Comparison of ENCODE assay signal across 17 mouse cellular contexts in the genomic region with DNA sequence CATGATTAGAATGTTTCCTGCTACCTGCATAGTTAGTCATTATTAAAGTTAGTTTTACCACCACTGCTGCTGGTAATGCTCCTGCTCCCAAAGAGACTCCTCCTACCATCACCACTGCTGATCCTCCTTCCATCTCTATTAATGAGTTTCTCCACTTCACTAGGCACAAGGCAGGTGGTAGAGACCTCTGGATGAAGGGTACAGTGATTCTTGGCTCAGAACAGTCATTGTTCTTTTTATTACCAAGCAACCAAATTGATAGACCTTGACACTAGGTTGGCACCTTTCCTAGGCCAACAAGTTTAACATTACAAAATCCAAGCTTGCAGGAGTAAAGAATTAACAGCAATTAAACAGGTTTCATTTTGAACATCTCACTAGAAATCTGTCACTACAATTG.
DNase-seq lines count a peak whose midpoint lies in the region; ATAC-seq and TF ChIP-seq lines count a peak whose summit lies in the region.
"Had no signal": no experiment of that assay in that cellular context is flagged by ENCODE, and none has a peak within 500 bp of the region (broad histone marks: within the 10 kb centered on the region; RNA-seq: fewer than 3 reads in every experiment).

No protein-coding gene starts in this region.

- H3K4me3 ChIP-seq in hindbrain, embryonic 14.5 days (replicated peaks; ENCODE audit: low read length) = no peak overlapping the region
- no peak overlapping the region for H3K4me3 ChIP-seq in hindbrain, embryonic 13.5 days
- no peak overlapping the region for H3K4me3 ChIP-seq in midbrain, postnatal 0 days (ENCODE audit: low read depth, low read length)
- H3K4me3 ChIP-seq in midbrain, embryonic 16.5 days (ENCODE audit: low read depth, low read length) = no peak overlapping the region
- H3K4me3 ChIP-seq in kidney, embryonic 15.5 days (replicated peaks) = no peak overlapping the region
- H3K4me3 ChIP-seq: forebrain, embryonic 15.5 days; intestine, embryonic 15.5 days; midbrain, embryonic 10.5 days had no signal

- TF ChIP-seq CTCF in midbrain, postnatal 0 days (IDR thresholded peaks at IDR 0.05) = no peak

- H3K27me3 ChIP-seq in hindbrain, embryonic 14.5 days (ENCODE audit: control insufficient read depth, insufficient read depth, low read length) = no peaks in the 10 kb centered on the region
- H3K27me3 ChIP-seq in hindbrain, embryonic 13.5 days = no peaks in the 10 kb centered on the region
- no peaks in the 10 kb centered on the region for H3K27me3 ChIP-seq in midbrain, postnatal 0 days (ENCODE audit: insufficient read depth, low read length)
- H3K27me3 ChIP-seq in midbrain, embryonic 16.5 days (ENCODE audit: control insufficient read depth, insufficient read depth, low read depth, low read length) = no peaks in the 10 kb centered on the region
- no peaks in the 10 kb centered on the region for H3K27me3 ChIP-seq in kidney, embryonic 15.5 days
- H3K27me3 ChIP-seq: forebrain, embryonic 15.5 days; intestine, embryonic 15.5 days had no signal

- ATAC-seq in hindbrain, embryonic 14.5 days (ENCODE audit: low FRiP score) = peak; percentile 48; the same call in 1 of the 2 replicates
- no peak for ATAC-seq in hindbrain, embryonic 13.5 days (ENCODE audit: low FRiP score)
- ATAC-seq in midbrain, postnatal 0 days (ENCODE audit: low FRiP score) = no peak; the same call in 1 of the 2 replicates
- ATAC-seq in midbrain, embryonic 16.5 days = no peak
- ATAC-seq in kidney, embryonic 15.5 days (replicated peaks; ENCODE audit: low FRiP score) = peak; percentile 97
- ATAC-seq: forebrain, embryonic 15.5 days; intestine, embryonic 15.5 days had no signal

- H3K9ac ChIP-seq in hindbrain, embryonic 14.5 days = no peak overlapping the region
- H3K9ac ChIP-seq in hindbrain, embryonic 13.5 days = no peak overlapping the region
- H3K9ac ChIP-seq in midbrain, postnatal 0 days (replicated peaks; ENCODE audit: low read length, poor library complexity, severe bottlenecking) = no peak overlapping the region
- no peak overlapping the region for H3K9ac ChIP-seq in midbrain, embryonic 16.5 days (ENCODE audit: low read depth, low read length)
- no peak overlapping the region for H3K9ac ChIP-seq in kidney, embryonic 15.5 days
- H3K9ac ChIP-seq: forebrain, embryonic 15.5 days; intestine, embryonic 15.5 days; liver, embryonic 14.5 days had no signal

- H3K4me2 ChIP-seq in hindbrain, embryonic 14.5 days (replicated peaks) = no peak overlapping the region
- no peak overlapping the region for H3K4me2 ChIP-seq in hindbrain, embryonic 13.5 days
- no peak overlapping the region for H3K4me2 ChIP-seq in midbrain, postnatal 0 days (ENCODE audit: low read depth, low read length, poor library complexity, severe bottlenecking)
- H3K4me2 ChIP-seq in midbrain, embryonic 16.5 days (ENCODE audit: low read length) = no peak overlapping the region
- no peak overlapping the region for H3K4me2 ChIP-seq in kidney, embryonic 15.5 days
- H3K4me2 ChIP-seq: forebrain, embryonic 15.5 days; heart, embryonic 11.5 days; intestine, embryonic 15.5 days had no signal

- H3K9me3 ChIP-seq in hindbrain, embryonic 14.5 days (ENCODE audit: control insufficient read depth, low read length) = no peaks in the 10 kb centered on the region
- no peaks in the 10 kb centered on the region for H3K9me3 ChIP-seq in hindbrain, embryonic 13.5 days
- no peaks in the 10 kb centered on the region for H3K9me3 ChIP-seq in midbrain, postnatal 0 days (ENCODE audit: low read length)
- no peaks in the 10 kb centered on the region for H3K9me3 ChIP-seq in midbrain, embryonic 16.5 days (replicated peaks; ENCODE audit: control insufficient read depth, low read length, poor library complexity, severe bottlenecking)
- no peaks in the 10 kb centered on the region for H3K9me3 ChIP-seq in kidney, embryonic 15.5 days (replicated peaks)
- H3K9me3 ChIP-seq: forebrain, embryonic 15.5 days; intestine, embryonic 15.5 days; midbrain, embryonic 10.5 days had no signal

- DNase-seq in hindbrain, embryonic 14.5 days (ENCODE audit: low spot score) = no peak
- peak; percentile 61 for DNase-seq in midbrain, postnatal 0 days (ENCODE audit: low spot score)
- DNase-seq in kidney, postnatal 36 days = peak; percentile 38 to 53
- DNase-seq in testis, postnatal 10 days (ENCODE audit: low spot score) = no peak
- no peak for DNase-seq in layer of hippocampus, adult 11-12 months (ENCODE audit: low spot score)
- DNase-seq: adrenal gland, adult 2 months; cerebellum, adult 18-20 months; gastrocnemius, postnatal 10 days; heart, adult 11 months had no signal

- H3K36me3 ChIP-seq in hindbrain, embryonic 14.5 days (replicated peaks; ENCODE audit: control insufficient read depth, insufficient read depth) = no peaks in the 10 kb centered on the region
- H3K36me3 ChIP-seq in hindbrain, embryonic 13.5 days = no peaks in the 10 kb centered on the region
- H3K36me3 ChIP-seq in midbrain, postnatal 0 days (ENCODE audit: insufficient read depth, low read length) = no peaks in the 10 kb centered on the region
- H3K36me3 ChIP-seq in midbrain, embryonic 16.5 days (ENCODE audit: control insufficient read depth, insufficient read depth, low read length) = no peaks in the 10 kb centered on the region
- no peaks in the 10 kb centered on the region for H3K36me3 ChIP-seq in kidney, embryonic 15.5 days
- H3K36me3 ChIP-seq: forebrain, embryonic 15.5 days; intestine, embryonic 15.5 days; midbrain, embryonic 10.5 days had no signal

- no peak overlapping the region for H3K27ac ChIP-seq in hindbrain, embryonic 14.5 days
- no peak overlapping the region for H3K27ac ChIP-seq in hindbrain, embryonic 13.5 days
- H3K27ac ChIP-seq in midbrain, postnatal 0 days (ENCODE audit: low read depth, low read length) = no peak overlapping the region
- no peak overlapping the region for H3K27ac ChIP-seq in midbrain, embryonic 16.5 days (ENCODE audit: low read length)
- no peak overlapping the region for H3K27ac ChIP-seq in kidney, embryonic 15.5 days
- H3K27ac ChIP-seq: forebrain, embryonic 15.5 days; intestine, embryonic 15.5 days; liver, embryonic 14.5 days; midbrain, embryonic 10.5 days had no signal

- no peaks in the 10 kb centered on the region for H3K4me1 ChIP-seq in hindbrain, embryonic 14.5 days (replicated peaks; ENCODE audit: control insufficient read depth, insufficient read depth, low read length)
- H3K4me1 ChIP-seq in hindbrain, embryonic 13.5 days (replicated peaks) = no peaks in the 10 kb centered on the region
- H3K4me1 ChIP-seq in midbrain, postnatal 0 days (ENCODE audit: insufficient read depth, low read length) = no peaks in the 10 kb centered on the region
- H3K4me1 ChIP-seq in midbrain, embryonic 16.5 days (ENCODE audit: control insufficient read depth, insufficient read depth, low read length) = no peaks in the 10 kb centered on the region
- no peaks in the 10 kb centered on the region for H3K4me1 ChIP-seq in kidney, embryonic 15.5 days
- H3K4me1 ChIP-seq: forebrain, embryonic 15.5 days; intestine, embryonic 15.5 days; midbrain, embryonic 10.5 days had no signal

Comparison
In these comparisons a context has a peak if more than half of its experiments do, and no peak if none do; other contexts are left out.
1. ATAC-seq: peak in hindbrain, embryonic 14.5 days (single experiment) and kidney, embryonic 15.5 days (single experiment); none in hindbrain, embryonic 13.5 days (single experiment), midbrain, postnatal 0 days (single experiment) and midbrain, embryonic 16.5 days (single experiment).
2. DNase-seq: peak in midbrain, postnatal 0 days (single experiment) and kidney, postnatal 36 days (2 of 2); none in hindbrain, embryonic 14.5 days (single experiment), testis, postnatal 10 days (single experiment) and layer of hippocampus, adult 11-12 months (single experiment).